Mouse (Mus musculus): Measurements from ENCODE around the gene Fam45a. TPM values are rescaled to one million over a fixed set of nuclear protein-coding genes. Genes with fewer than 3 reads are reported as not detected.

The Fam45a gene
- polyA plus RNA-seq, 1 experiment, result 12.5 TPM

DNA sequence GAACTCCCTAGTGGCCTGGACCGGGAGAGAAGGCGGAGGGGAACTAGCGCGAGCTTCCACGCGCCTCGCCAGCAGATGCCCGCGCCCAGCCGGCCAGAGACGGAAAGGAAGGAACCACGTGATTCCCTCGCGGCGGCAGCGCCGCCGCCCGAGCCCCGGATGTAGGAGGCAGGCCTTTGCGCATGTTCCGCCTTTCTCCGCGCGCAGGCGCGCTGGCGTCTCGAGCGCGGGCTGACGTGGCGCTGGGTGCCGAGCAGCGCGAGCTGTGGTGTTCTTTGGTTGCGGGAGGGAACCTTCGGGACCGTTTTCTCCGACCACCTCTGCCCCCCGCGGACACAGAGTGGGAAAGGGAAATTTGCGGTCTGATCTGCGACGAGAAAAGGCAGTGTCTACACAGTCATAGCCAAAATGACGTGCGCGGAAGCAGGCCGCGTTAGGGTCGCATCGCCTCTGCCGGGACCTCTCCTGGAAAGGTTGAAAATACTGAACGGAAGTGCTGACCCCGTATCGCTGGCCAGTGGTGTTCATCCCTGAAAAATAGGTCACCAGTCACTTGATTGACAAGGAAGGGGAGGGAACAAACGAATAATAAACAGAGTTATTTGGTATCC is 20.7 kb upstream of the Fam45a start, which contains the start of gene Eif3a:
TSS of gene Eif3a (minus strand) at position 108 of the 611 bp plus-strand sequence.
- peak; percentile 92 for DNase-seq
- TF ChIP-seq CTCF (IDR thresholded peaks at IDR 0.05; ENCODE audit: insufficient read depth, low read length) (no peak), POLR2A (IDR thresholded peaks at IDR 0.05; ENCODE audit: borderline replicate concordance, extremely low read depth, low read depth, low read length) (peak; percentile 95)
- peaks cover 11% of the 10 kb centered on the region for H3K4me1 ChIP-seq (ENCODE audit: control insufficient read depth, insufficient read depth, low read length)
- WGBS, result under 1% methylated on average over 57 of the region's 57 CpGs
- H3K4me3 ChIP-seq (replicated peaks; ENCODE audit: extremely low read depth, low read depth, low read length), result peak within 1 kb of the TSS; percentile 99

DNA sequence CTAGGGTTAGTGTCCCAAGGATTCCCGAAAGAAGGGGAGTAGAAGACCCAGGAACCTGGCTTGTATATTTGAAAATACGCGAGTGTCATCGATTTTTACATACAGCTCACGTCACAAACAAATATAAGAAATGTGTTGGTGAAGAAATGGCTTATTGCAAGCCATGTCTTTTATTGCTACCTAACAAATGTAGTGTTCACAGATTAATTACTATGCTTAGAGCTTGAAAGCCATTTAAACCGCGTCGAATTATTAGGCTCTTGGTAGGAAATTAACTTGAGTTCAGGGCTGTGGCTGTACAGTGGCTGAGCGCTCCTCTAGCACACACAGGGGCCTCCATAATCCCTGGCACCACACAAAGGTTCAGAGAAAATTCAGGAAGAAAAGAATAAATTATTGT is 20.2 kb upstream of the Fam45a start:
- peaks cover 8% of the 10 kb centered on the region for H3K4me1 ChIP-seq (ENCODE audit: control insufficient read depth, insufficient read depth, low read length)
- TF ChIP-seq CTCF (IDR thresholded peaks at IDR 0.05; ENCODE audit: insufficient read depth, low read length) (no peak), POLR2A (IDR thresholded peaks at IDR 0.05; ENCODE audit: borderline replicate concordance, extremely low read depth, low read depth, low read length) (no peak)
- DNase-seq, result no peak
- peak overlapping the region; percentile 99 for H3K4me3 ChIP-seq (replicated peaks; ENCODE audit: extremely low read depth, low read depth, low read length)
- WGBS, result 14% methylated on average over 9 of the region's 9 CpGs

DNA sequence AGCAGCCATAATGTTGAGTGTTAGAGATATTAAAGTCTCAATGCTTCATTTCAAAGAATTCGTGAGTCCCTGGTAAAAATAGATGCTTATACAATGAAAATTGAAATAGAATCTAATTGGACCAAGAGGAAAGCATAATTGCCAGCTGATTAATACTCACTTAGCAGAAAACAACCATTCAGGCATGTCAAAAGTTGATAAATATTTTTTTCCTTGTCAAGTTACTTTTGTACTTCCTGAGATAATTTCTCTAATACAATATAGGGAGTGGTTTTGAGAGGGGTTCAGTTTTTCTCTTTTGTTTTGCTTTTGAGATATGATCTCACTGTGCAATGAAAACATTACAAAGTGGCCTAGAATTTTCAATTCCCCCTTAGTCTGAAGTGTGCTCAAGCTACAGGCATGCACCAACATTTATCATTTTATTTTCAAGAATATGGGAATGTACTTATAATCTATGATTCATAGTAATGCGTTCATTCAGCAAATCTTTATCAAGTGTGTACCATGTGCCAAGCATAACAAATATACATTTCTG is 18.1 kb upstream of the Fam45a start:
- 61% methylated on average over 2 of the region's 2 CpGs for WGBS
- no peak for DNase-seq
- TF ChIP-seq CTCF (IDR thresholded peaks at IDR 0.05; ENCODE audit: insufficient read depth, low read length) (no peak), POLR2A (IDR thresholded peaks at IDR 0.05; ENCODE audit: borderline replicate concordance, extremely low read depth, low read depth, low read length) (no peak)
- no peak overlapping the region for H3K4me3 ChIP-seq (replicated peaks; ENCODE audit: extremely low read depth, low read depth, low read length)
- peaks cover 2% of the 10 kb centered on the region; the same call in 1 of the 2 replicates for H3K4me1 ChIP-seq (ENCODE audit: control insufficient read depth, insufficient read depth, low read length)

DNA sequence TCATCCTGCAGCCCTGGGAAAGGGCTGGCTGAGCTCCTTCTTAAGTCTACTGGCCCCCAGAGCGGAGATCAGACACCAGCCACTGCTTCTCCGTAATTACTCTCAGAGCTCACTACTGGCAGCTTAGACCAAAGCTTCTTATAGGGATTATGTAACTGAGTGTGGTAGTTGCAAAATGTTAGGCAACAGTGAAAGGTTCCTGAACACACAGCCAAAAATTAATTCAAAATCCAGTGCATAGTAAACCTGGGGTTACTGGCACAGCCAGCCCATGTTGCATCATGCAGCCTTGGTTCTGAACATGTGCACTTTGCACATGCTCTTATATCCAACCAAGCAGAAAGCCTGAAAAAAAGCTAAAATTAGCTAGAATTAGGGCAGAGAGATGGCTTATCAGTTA is 16.1 kb upstream of the Fam45a start:
- WGBS, result 62% methylated on average over 2 of the region's 2 CpGs

DNA sequence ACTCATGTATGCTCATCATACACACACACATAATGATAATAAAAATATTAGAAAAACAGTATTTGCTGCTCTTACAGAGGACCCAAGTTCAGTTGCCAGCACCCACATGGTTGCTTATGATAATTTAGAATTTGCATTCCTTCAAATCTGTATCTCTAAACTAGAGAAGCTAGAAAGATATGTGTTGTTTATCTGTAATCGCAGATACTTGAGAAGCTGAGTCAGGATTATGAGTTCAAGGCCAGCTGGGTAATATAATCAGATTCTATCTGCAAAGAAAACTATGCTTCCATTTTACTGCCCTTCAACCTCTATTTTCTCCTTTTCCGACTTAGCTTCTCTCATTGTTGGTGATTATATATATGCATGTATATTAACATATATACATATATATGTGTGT is 14.0 kb upstream of the Fam45a start:
- 86% methylated on average over 2 of the region's 2 CpGs for WGBS
- no peak for DNase-seq
- no peak overlapping the region for H3K4me3 ChIP-seq (replicated peaks; ENCODE audit: extremely low read depth, low read depth, low read length)
- H3K4me1 ChIP-seq (ENCODE audit: control insufficient read depth, insufficient read depth, low read length), result no peaks in the 10 kb centered on the region
- TF ChIP-seq CTCF (IDR thresholded peaks at IDR 0.05; ENCODE audit: insufficient read depth, low read length) (no peak), POLR2A (IDR thresholded peaks at IDR 0.05; ENCODE audit: borderline replicate concordance, extremely low read depth, low read depth, low read length) (no peak)

More for the DNA sequence above, 16.1 kb upstream of the Fam45a start:
- no peak overlapping the region for H3K4me3 ChIP-seq (replicated peaks; ENCODE audit: extremely low read depth, low read depth, low read length)
- no peaks in the 10 kb centered on the region for H3K4me1 ChIP-seq (ENCODE audit: control insufficient read depth, insufficient read depth, low read length)
- no peak for TF ChIP-seq POLR2A (IDR thresholded peaks at IDR 0.05; ENCODE audit: borderline replicate concordance, extremely low read depth, low read depth, low read length)
- TF ChIP-seq CTCF (IDR thresholded peaks at IDR 0.05; ENCODE audit: insufficient read depth, low read length), result no peak
- DNase-seq, result no peak

DNA sequence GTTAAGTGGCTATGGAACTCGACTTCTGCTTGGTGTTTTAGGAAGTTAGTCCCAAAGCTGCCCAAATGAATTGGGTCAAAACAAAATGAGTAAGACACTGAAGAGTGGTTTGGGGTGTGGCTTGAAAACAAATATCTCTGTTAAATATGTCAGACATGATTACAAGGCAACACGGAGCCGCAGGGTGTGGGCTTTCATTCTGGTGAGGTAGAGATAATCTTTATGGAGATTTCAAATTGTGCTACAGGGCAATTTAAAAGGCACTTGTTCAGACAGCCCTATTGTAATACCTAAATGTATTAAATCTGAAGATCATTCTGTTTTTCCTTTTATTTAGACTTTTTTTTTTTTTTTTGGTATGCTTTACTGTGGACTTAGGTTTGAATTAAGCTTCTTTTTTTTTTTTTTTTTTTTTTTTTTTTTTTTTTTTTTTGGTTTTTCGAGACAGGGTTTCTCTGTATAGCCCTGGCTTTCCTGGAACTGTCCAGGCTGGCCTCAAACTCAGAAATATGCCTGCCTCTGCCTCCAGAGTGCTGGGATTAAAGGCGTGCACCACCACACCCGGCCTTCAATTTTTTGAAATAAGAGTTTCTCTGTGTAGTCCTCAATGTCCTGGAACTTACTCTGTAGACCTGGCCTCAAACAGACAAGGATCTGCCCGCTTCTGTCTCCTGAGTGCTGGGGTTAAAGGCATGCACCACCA is 11.4 kb upstream of the Fam45a start:
- Histone ChIP-seq H3K4me1 (ENCODE audit: control insufficient read depth, insufficient read depth, low read length) (no peaks in the 10 kb centered on the region), H3K4me3 (replicated peaks; ENCODE audit: extremely low read depth, low read depth, low read length) (no peak overlapping the region)
- no peak for DNase-seq
- TF ChIP-seq POLR2A (IDR thresholded peaks at IDR 0.05; ENCODE audit: borderline replicate concordance, extremely low read depth, low read depth, low read length) (no peak), CTCF (IDR thresholded peaks at IDR 0.05; ENCODE audit: insufficient read depth, low read length) (no peak)
- WGBS, result 66% methylated on average over 7 of the region's 7 CpGs

DNA sequence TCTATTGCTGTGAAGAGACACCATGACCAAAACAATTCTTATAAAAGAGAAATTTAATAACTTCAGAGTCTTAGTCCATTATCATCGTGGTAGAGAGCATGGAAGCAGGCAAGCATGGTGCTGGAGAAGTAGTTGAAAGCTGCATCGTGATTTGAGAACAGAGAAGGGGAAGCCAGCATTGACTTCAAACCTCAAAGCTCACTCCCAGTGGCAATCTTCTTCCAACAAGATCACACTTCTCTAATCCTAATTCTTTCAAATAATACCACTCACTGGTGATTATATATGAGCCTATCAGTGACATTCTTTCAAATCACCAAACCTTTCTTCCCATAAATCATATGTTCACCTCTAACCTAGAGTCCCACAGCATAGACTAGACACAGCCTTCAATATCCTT is 6.5 kb upstream of the Fam45a start:
- no peak for TF ChIP-seq CTCF (IDR thresholded peaks at IDR 0.05; ENCODE audit: insufficient read depth, low read length)
- no peak for TF ChIP-seq POLR2A (IDR thresholded peaks at IDR 0.05; ENCODE audit: borderline replicate concordance, extremely low read depth, low read depth, low read length)
- H3K4me3 ChIP-seq (replicated peaks; ENCODE audit: extremely low read depth, low read depth, low read length), result no peak overlapping the region
- WGBS, result 46% methylated on average over 2 of the region's 2 CpGs
- no peak for DNase-seq
- no peaks in the 10 kb centered on the region for H3K4me1 ChIP-seq (ENCODE audit: control insufficient read depth, insufficient read depth, low read length)

DNA sequence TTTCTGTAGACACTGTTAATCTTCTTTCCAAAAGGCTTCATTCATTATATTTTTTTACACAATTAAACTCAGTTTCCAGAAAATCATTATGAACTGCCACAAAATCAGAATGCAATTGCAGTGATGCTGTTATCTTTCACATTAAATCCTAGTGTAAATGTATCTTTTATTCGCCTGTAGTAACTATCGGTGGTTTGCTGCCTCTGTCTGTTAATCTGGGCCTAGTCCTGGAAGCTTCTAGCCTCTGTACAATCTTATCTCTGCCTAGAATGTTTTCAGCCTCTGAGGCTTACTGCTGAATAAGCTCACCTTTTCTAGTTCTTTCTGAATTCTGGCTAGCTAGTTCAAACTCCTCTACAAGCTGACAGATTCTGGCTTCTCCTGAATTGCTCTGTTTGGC is 1.5 kb upstream of the Fam45a start:
- TF ChIP-seq POLR2A (IDR thresholded peaks at IDR 0.05; ENCODE audit: borderline replicate concordance, extremely low read depth, low read depth, low read length), result no peak
- no peak for TF ChIP-seq CTCF (IDR thresholded peaks at IDR 0.05; ENCODE audit: insufficient read depth, low read length)

DNA sequence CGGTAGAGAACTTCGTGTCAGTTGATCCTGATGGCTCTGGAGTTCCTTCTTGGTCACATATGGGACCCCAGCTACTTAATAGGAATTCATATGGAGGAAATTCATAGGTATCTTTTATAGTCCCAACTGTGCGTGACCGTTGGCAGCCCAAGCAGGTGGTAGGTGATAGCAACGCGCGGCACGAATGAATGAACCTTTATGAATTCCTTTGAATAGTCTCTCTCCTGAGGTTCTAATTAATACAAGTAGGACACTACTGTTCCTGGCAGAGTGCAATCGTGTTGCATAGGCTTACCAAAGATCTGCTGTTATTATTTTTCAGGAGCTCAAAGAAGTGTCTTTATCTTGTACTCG is 628 bp downstream of the Fam45a start:
- 15% methylated on average over 10 of the region's 10 CpGs for WGBS
- no peak for TF ChIP-seq CTCF (IDR thresholded peaks at IDR 0.05; ENCODE audit: insufficient read depth, low read length)
- no peak for TF ChIP-seq POLR2A (IDR thresholded peaks at IDR 0.05; ENCODE audit: borderline replicate concordance, extremely low read depth, low read depth, low read length)
- Histone ChIP-seq H3K4me3 (replicated peaks; ENCODE audit: extremely low read depth, low read depth, low read length) (peak overlapping the region; percentile 96), H3K4me1 (ENCODE audit: control insufficient read depth, insufficient read depth, low read length) (peaks cover 2% of the 10 kb centered on the region; the same call in 1 of the 2 replicates)
- DNase-seq, result no peak

More for the DNA sequence above, 1.5 kb upstream of the Fam45a start:
- no peak for DNase-seq
- Histone ChIP-seq H3K4me3 (replicated peaks; ENCODE audit: extremely low read depth, low read depth, low read length) (no peak overlapping the region), H3K4me1 (ENCODE audit: control insufficient read depth, insufficient read depth, low read length) (peaks cover 2% of the 10 kb centered on the region; the same call in 1 of the 2 replicates)
- 93% methylated on average over 2 of the region's 2 CpGs for WGBS

Data from lung, adult 2 months (tissue).